Mouse (Mus musculus): ENCODE data around the gene Gm28710.

Gm28710 gene

GRCm38 (mm10) chr5:16791243-16791860 lies at the start of gene Gm28710:
Gene Gm28710 (plus strand): TSS chr5:16791810.
- no peak for DNase-seq (ENCODE audit: low read depth)

GRCm38 (mm10) chr5:16777176-16777575 lies 14.4 kb upstream of the Gm28710 start:
- DNase-seq (ENCODE audit: low read depth): no peak

GRCm38 (mm10) chr5:16778610-16779172 lies 12.9 kb upstream of the Gm28710 start:
- DNase-seq (ENCODE audit: low read depth): no peak

GRCm38 (mm10) chr5:16785627-16786026 lies 6.0 kb upstream of the Gm28710 start:
- no peak for DNase-seq (ENCODE audit: low read depth)

GRCm38 (mm10) chr5:16794972-16795371 lies 3.4 kb downstream of the Gm28710 start:
- DNase-seq (ENCODE audit: low read depth): no peak

- no peak for DNase-seq (ENCODE audit: low read depth)
Observed at GRCm38 (mm10) chr5:16802726-16803125, 11.1 kb downstream of the Gm28710 start.

GRCm38 (mm10) chr5:16838991-16839390 lies 47.4 kb downstream of the Gm28710 start:
- DNase-seq (ENCODE audit: low read depth): no peak

- peak; percentile 75 for DNase-seq (ENCODE audit: low read depth)
Observed at GRCm38 (mm10) chr5:16869309-16869915, 77.8 kb downstream of the Gm28710 start.

- peak; percentile 20 for DNase-seq (ENCODE audit: low read depth)
Observed at GRCm38 (mm10) chr5:16894161-16894560, 102.6 kb downstream of the Gm28710 start.

- no peak for DNase-seq (ENCODE audit: low read depth)
Observed at GRCm38 (mm10) chr5:16919791-16920190, 128.2 kb downstream of the Gm28710 start.

- no peak for DNase-seq (ENCODE audit: low read depth)
Observed at GRCm38 (mm10) chr5:16922473-16922872, 130.9 kb downstream of the Gm28710 start.
